Mouse (Mus musculus): Measurements from ENCODE around the gene Pitpnm1. TPM values are rescaled to one million over a fixed set of nuclear protein-coding genes. Genes with fewer than 3 reads are reported as not detected.

Gene Pitpnm1
- total and polyA plus RNA-seq, 3 experiments, result 25.3 to 51.2 TPM; not detected in 1

DNA sequence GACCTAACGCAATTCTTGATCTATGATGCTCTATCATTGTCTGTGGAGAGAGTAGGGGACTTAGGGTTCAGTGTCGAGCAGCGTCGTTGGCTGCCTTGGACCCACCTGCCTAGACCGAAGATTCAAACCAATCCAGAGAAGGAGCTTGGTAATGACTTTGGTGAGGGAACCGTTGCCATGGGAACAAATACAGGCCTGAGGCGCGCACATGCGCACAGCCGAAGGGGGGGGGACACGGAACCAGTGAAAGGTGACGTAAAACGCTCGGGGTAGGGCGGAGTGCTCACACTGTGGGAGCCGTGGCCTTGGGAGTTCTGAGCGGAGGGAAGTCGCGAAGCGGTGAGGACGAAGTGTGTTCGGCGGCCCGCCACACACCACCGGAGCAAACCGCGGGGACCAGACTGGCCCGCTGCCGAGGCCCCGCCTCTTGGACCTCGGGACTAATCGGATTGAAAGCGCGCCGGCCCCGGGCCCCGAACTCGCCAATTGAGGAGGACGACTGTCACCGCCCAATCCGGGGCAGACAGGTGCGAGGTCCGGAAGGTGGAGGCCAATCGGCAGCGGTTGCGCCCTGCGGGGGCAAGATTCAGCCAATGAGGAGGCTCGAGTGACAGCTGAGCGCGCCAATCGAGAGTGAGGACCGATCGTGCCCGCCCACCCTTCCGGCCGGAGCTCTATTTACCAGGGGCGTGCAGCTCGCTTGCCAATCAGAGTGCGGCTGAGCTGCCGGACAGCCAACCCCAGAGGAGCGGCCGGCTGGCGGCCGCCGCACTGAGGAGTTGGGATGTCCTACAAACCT lies 3.0 kb upstream of the Pitpnm1 start, which contains the start of gene Cdk2ap2:
Cdk2ap2 (plus strand) TSS at position 541 of the 799 bp plus-strand sequence.
- Histone ChIP-seq H3K79me2 (ENCODE audit: control insufficient read depth, insufficient read depth, low read length, poor library complexity) (peaks cover 7% of the 10 kb centered on the region), H3K9me3 (replicated peaks; ENCODE audit: insufficient read depth, low read length) (no peaks in the 10 kb centered on the region), H3K36me3 (ENCODE audit: control insufficient read depth in 1 of 2, insufficient read depth in 2 of 2, low read length in 2 of 2) (peaks cover 0 to 13% of the 10 kb centered on the region in 2 experiments; a peak in 2 of 4 replicates), H3K4me1 (ENCODE audit: control insufficient read depth in 1 of 2, insufficient read depth in 2 of 2, low read length in 2 of 2) (peaks cover 0 to 26% of the 10 kb centered on the region in 2 experiments; a peak in 3 of 4 replicates), H3K9ac (ENCODE audit: control insufficient read depth, low read depth, low read length, poor library complexity, severe bottlenecking) (peak within 1 kb of the TSS; percentile 87), H3K4me3 (ENCODE audit: control insufficient read depth in 1 of 2, insufficient read depth in 1 of 2, low read depth in 2 of 2, low read length in 2 of 2) (peak within 1 kb of the TSS; percentile 88 to 93), H3K27me3 (ENCODE audit: control insufficient read depth in 1 of 2, insufficient read depth in 2 of 2, low read length in 2 of 2) (no peaks in the 10 kb centered on the region), H3K27ac (ENCODE audit: control insufficient read depth, low read depth, low read length) (peak within 1 kb of the TSS; percentile 94)
- DNase-seq (ENCODE audit: low read depth, low spot score), result peak; percentile 100
- TF ChIP-seq HCFC1 (IDR thresholded peaks at IDR 0.05; ENCODE audit: low read depth, low read length), result peak; percentile 79
- TF ChIP-seq TCF12 (IDR thresholded peaks at IDR 0.05; ENCODE audit: low read depth, low read length), result no peak
- no peak for TF ChIP-seq GATA1 (IDR thresholded peaks at IDR 0.05; ENCODE audit: low read depth, low read length)
- peak; percentile 39; the same call in 1 of the 2 replicates for TF ChIP-seq MAZ (IDR thresholded peaks at IDR 0.05; ENCODE audit: low read depth, low read length)
- TF ChIP-seq TAL1 (IDR thresholded peaks at IDR 0.05; ENCODE audit: low read length), result no peak
- TF ChIP-seq RCOR1 (IDR thresholded peaks at IDR 0.05; ENCODE audit: low read depth, low read length), result no peak
- peak; percentile 61 for TF ChIP-seq NELFE (IDR thresholded peaks at IDR 0.05; ENCODE audit: low read depth, low read length)
- peak; percentile 21; the same call in 1 of the 2 replicates for TF ChIP-seq ETS1 (IDR thresholded peaks at IDR 0.05; ENCODE audit: low read depth, low read length)
- TF ChIP-seq JUND (IDR thresholded peaks at IDR 0.05; ENCODE audit: low read depth, low read length), result no peak
- TF ChIP-seq USF2 (IDR thresholded peaks at IDR 0.05; ENCODE audit: borderline replicate concordance in 1 of 2, insufficient read depth in 1 of 2, low read depth in 1 of 2, low read length in 2 of 2), result no peak
- no peak for TF ChIP-seq GABPA (IDR thresholded peaks at IDR 0.05; ENCODE audit: low read depth, low read length)
- TF ChIP-seq MYB (IDR thresholded peaks at IDR 0.05; ENCODE audit: low read depth, low read length), result no peak
- no peak for TF ChIP-seq E2F4 (IDR thresholded peaks at IDR 0.05; ENCODE audit: borderline replicate concordance, low read depth, low read length)
- TF ChIP-seq MXI1 (IDR thresholded peaks at IDR 0.05; ENCODE audit: low read depth, low read length), result peak; percentile 83
- TF ChIP-seq MEF2A (IDR thresholded peaks at IDR 0.05; ENCODE audit: extremely low read depth, insufficient replicate concordance, low read depth, low read length, poor library complexity, severe bottlenecking), result no peak
- TF ChIP-seq SIN3A (IDR thresholded peaks at IDR 0.05; ENCODE audit: low read length), result peak; percentile 96
- TF ChIP-seq CHD1 (IDR thresholded peaks at IDR 0.05; ENCODE audit: low read depth, low read length), result no peak
- TF ChIP-seq POLR2AphosphoS2 (IDR thresholded peaks at IDR 0.05; ENCODE audit: low read length), result peak; percentile 19; the same call in 1 of the 2 replicates
- TF ChIP-seq KAT2A (conservative IDR thresholded peaks at IDR 0.05; ENCODE audit: low read depth, low read length), result no peak; the same call in 1 of the 2 replicates
- TF ChIP-seq MYC (IDR thresholded peaks at IDR 0.05; ENCODE audit: low read depth, low read length), result peak; percentile 51; the same call in 1 of the 2 replicates
- no peak for TF ChIP-seq ZC3H11A (IDR thresholded peaks at IDR 0.05; ENCODE audit: low read depth, low read length)
- peak; percentile 86 for TF ChIP-seq TBP (IDR thresholded peaks at IDR 0.05; ENCODE audit: low read depth, low read length)
- TF ChIP-seq MAFK (IDR thresholded peaks at IDR 0.05; ENCODE audit: borderline replicate concordance, low read depth, low read length), result no peak
- no peak for TF ChIP-seq SMC3 (IDR thresholded peaks at IDR 0.05; ENCODE audit: low read depth, low read length)
- peak; percentile 73 for TF ChIP-seq ELF1 (IDR thresholded peaks at IDR 0.05; ENCODE audit: low read depth, low read length)
- no peak for TF ChIP-seq CTCF (IDR thresholded peaks at IDR 0.05 in 2 of 3, conservative IDR thresholded peaks at IDR 0.05 in 1 of 3; ENCODE audit: control insufficient read depth in 1 of 3, insufficient read depth in 1 of 3, low read depth in 2 of 3, low read length in 3 of 3, poor library complexity in 1 of 3, severe bottlenecking in 1 of 3)
- peak; percentile 71; the same call in 1 of the 2 replicates for TF ChIP-seq MAX (IDR thresholded peaks at IDR 0.05; ENCODE audit: low read length)
- TF ChIP-seq ZMIZ1 (IDR thresholded peaks at IDR 0.05; ENCODE audit: low read depth, low read length), result 0 out of 2 replicates have a peak, but pooled peaks have one; percentile 55
- TF ChIP-seq NRF1 (IDR thresholded peaks at IDR 0.05; ENCODE audit: insufficient read depth, low read depth, low read length, poor library complexity, severe bottlenecking), result peak; percentile 95
- TF ChIP-seq POLR2AphosphoS5 (IDR thresholded peaks at IDR 0.05; ENCODE audit: borderline replicate concordance, low read depth, low read length), result no peak
- TF ChIP-seq BHLHE40 (IDR thresholded peaks at IDR 0.05; ENCODE audit: borderline replicate concordance, low read depth, low read length), result no peak
- TF ChIP-seq USF1 (IDR thresholded peaks at IDR 0.05; ENCODE audit: low read depth, low read length), result no peak
- no peak for TF ChIP-seq ZNF384 (IDR thresholded peaks at IDR 0.05; ENCODE audit: low read depth, low read length)
- TF ChIP-seq CHD2 (IDR thresholded peaks at IDR 0.05; ENCODE audit: low read length), result peak; percentile 87
- no peak for TF ChIP-seq RAD21 (IDR thresholded peaks at IDR 0.05; ENCODE audit: low read depth, low read length)
- no peak for TF ChIP-seq ZKSCAN1 (IDR thresholded peaks at IDR 0.05; ENCODE audit: low read depth, low read length)
